Mouse (Mus musculus): ENCODE measurements around the gene Dnajc3. TPM values are rescaled to one million over a fixed set of nuclear protein-coding genes. Genes with fewer than 3 reads are reported as not detected.

The Dnajc3 gene
- polyA plus RNA-seq, 1 experiment from 2014 or later: 32.8 TPM

DNA sequence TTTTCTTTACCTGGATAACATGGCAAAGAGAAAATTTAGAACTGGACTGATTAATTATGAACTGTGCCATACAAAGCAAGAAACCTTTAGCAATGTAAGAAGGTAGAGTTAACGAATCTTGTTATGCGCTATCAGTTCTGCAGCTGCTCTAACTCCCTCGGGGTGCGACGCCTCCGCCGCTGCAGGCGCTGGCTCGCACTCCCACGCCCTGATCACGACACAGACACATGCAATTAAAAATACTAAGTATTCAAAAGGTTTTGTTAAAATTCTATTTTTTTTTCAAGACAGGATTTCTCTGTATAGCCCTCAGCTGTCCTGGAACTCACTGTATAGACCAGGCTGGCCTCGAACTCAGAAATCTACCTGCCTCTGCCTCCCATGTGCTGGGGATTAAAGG is 75.8 kb downstream of the Dnajc3 start:
- ATAC-seq (replicated peaks; ENCODE audit: insufficient number of reproducible peaks, low FRiP score, low TSS enrichment): no peak
- H3K4me2 ChIP-seq: no peak overlapping the region
- H3K4me1 ChIP-seq (ENCODE audit: control insufficient read depth, insufficient read depth, low read length): no peaks in the 10 kb centered on the region
- no peaks in the 10 kb centered on the region for H3K27me3 ChIP-seq (ENCODE audit: control insufficient read depth, insufficient read depth, low read length)
- H3K4me3 ChIP-seq (ENCODE audit: low read depth, low read length): no peak overlapping the region
- WGBS (ENCODE audit: insufficient replicate concordance): 72% methylated on average over 12 of the region's 12 CpGs
- H3K27ac ChIP-seq (ENCODE audit: low read depth, low read length): no peak overlapping the region
- H3K36me3 ChIP-seq (ENCODE audit: control insufficient read depth, insufficient read depth, low read length): 0 out of 2 replicates have a peak, but pooled peaks cover 2% of the 10 kb centered on the region
- no peaks in the 10 kb centered on the region for H3K9me3 ChIP-seq (replicated peaks; ENCODE audit: control insufficient read depth, low read length)
- H3K9ac ChIP-seq (ENCODE audit: low read depth, low read length): no peak overlapping the region

DNA sequence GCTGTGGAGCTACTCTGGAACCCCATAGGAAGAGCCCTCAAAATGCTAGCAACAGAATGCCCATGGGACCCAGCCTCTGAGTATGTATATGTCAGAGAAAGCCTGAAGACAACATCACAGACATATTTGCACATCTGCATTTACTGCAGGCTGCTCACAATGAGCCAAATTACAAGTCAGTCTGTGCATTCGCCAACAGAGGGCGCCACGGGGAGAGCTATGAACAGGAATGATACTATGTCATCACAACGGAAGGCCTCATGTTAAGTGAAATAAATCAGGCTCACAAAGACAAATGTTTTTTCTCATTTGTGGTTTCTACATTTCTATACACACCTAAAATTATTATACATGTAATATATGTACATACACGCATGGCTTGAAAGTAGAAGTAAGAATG is 88.1 kb downstream of the Dnajc3 start:
- no peak for ATAC-seq (replicated peaks; ENCODE audit: insufficient number of reproducible peaks, low FRiP score, low TSS enrichment)
- no peaks in the 10 kb centered on the region for H3K9me3 ChIP-seq (replicated peaks; ENCODE audit: control insufficient read depth, low read length)
- H3K36me3 ChIP-seq (ENCODE audit: control insufficient read depth, insufficient read depth, low read length): peaks cover 8% of the 10 kb centered on the region; the same call in 1 of the 2 replicates
- H3K4me1 ChIP-seq (ENCODE audit: control insufficient read depth, insufficient read depth, low read length): no peaks in the 10 kb centered on the region
- no peak overlapping the region for H3K27ac ChIP-seq (ENCODE audit: low read depth, low read length)
- H3K27me3 ChIP-seq (ENCODE audit: control insufficient read depth, insufficient read depth, low read length): no peaks in the 10 kb centered on the region
- H3K9ac ChIP-seq (ENCODE audit: low read depth, low read length): no peak overlapping the region
- 67% methylated on average over 5 of the region's 5 CpGs for WGBS (ENCODE audit: insufficient replicate concordance)
- no peak overlapping the region for H3K4me3 ChIP-seq (ENCODE audit: low read depth, low read length)
- H3K4me2 ChIP-seq: no peak overlapping the region

DNA sequence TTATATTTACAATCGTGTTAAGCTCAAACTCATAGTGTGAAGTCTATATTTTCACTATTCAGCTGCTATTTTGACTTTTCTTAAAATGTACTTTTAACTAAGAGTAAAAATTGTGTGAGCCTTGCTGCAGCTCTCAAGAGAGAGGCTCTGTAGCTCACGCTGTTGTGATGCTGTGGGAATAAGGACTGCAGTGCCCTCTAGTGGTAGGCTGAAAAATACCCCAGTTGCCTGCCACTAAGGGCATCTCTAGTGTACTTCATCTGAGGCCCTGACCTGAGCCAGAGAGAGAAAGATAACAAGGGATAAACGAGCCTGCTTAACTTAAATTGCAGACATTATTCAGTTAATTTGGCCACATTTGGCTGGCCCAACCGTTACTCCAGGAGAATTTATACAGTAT is 89.4 kb downstream of the Dnajc3 start:
- Histone ChIP-seq H3K27ac (ENCODE audit: low read depth, low read length) (no peak overlapping the region), H3K36me3 (ENCODE audit: control insufficient read depth, insufficient read depth, low read length) (peaks cover 14% of the 10 kb centered on the region), H3K9ac (ENCODE audit: low read depth, low read length) (no peak overlapping the region), H3K27me3 (ENCODE audit: control insufficient read depth, insufficient read depth, low read length) (no peaks in the 10 kb centered on the region), H3K4me3 (ENCODE audit: low read depth, low read length) (no peak overlapping the region), H3K4me2 (no peak overlapping the region), H3K9me3 (replicated peaks; ENCODE audit: control insufficient read depth, low read length) (no peaks in the 10 kb centered on the region), H3K4me1 (ENCODE audit: control insufficient read depth, insufficient read depth, low read length) (no peaks in the 10 kb centered on the region)
- WGBS (ENCODE audit: insufficient replicate concordance): 40% methylated on average over 4 of the region's 4 CpGs
- no peak for ATAC-seq (replicated peaks; ENCODE audit: insufficient number of reproducible peaks, low FRiP score, low TSS enrichment)

DNA sequence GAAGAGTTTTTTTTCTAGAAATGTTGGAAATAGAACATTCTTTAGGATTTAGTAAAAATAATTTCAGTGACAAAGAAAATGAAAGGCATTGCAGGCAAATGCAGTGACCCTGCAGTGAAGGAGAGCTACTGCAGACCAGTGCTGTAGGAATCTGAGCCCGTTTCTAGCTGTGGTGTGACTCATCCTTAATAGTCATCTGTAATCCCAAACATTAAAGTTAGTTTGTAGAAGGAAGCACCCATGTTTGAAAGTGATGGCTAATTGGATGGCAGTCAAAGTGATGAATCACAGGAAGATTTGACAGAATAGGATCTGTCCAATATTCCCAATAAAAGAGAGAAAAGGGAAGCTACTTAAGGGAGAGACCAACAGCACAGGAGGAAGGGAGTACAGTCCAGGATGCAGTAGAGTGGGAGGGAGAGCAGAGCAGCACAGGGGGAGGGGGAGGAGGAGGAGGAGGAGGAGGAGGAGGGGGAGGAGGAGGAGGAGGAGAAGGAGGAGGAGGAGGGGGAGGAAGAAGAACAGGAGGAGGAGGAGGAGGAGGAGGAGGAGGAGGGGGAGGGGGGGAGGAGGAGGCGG is 90.0 kb downstream of the Dnajc3 start:
- 75% methylated on average over 2 of the region's 2 CpGs for WGBS (ENCODE audit: insufficient replicate concordance)
- Histone ChIP-seq H3K27ac (ENCODE audit: low read depth, low read length) (no peak overlapping the region), H3K9ac (ENCODE audit: low read depth, low read length) (no peak overlapping the region), H3K4me2 (no peak overlapping the region), H3K27me3 (ENCODE audit: control insufficient read depth, insufficient read depth, low read length) (no peaks in the 10 kb centered on the region), H3K36me3 (ENCODE audit: control insufficient read depth, insufficient read depth, low read length) (peaks cover 14% of the 10 kb centered on the region), H3K9me3 (replicated peaks; ENCODE audit: control insufficient read depth, low read length) (no peaks in the 10 kb centered on the region), H3K4me1 (ENCODE audit: control insufficient read depth, insufficient read depth, low read length) (no peaks in the 10 kb centered on the region), H3K4me3 (ENCODE audit: low read depth, low read length) (no peak overlapping the region)
- no peak for ATAC-seq (replicated peaks; ENCODE audit: insufficient number of reproducible peaks, low FRiP score, low TSS enrichment)

Other genes with a start within 250 kb of the Dnajc3 start
- 1.6 and 1.7 TPM in 2 replicates for gene Abcc4, start 231.8 kb upstream of the Dnajc3 start, polyA plus RNA-seq (2014; fragmentation: Nextera tagmentation; extraction: Ambion mirVana)
- 0.34 and 0.56 TPM in 2 replicates for gene Cldn10, start 150.1 kb upstream of the Dnajc3 start, polyA plus RNA-seq (2014; fragmentation: Nextera tagmentation; extraction: Ambion mirVana)
- 11.3 and 13.2 TPM in 2 replicates for gene Dzip1, start 12.5 kb upstream of the Dnajc3 start, polyA plus RNA-seq (2014; fragmentation: Nextera tagmentation; extraction: Ambion mirVana)
- gene Uggt2, start 161.5 kb downstream of the Dnajc3 start, polyA plus RNA-seq (2014; fragmentation: Nextera tagmentation; extraction: Ambion mirVana): 11.1 and 11.2 TPM in 2 replicates
- 0.20 TPM in 1 of 2 replicates, not detected in the other for gene Hs6st3, start 200.4 kb downstream of the Dnajc3 start, polyA plus RNA-seq (2014; fragmentation: Nextera tagmentation; extraction: Ambion mirVana)